ENCODE assay signal across 16 mouse cellular contexts in genomic region chr1:62378335-62378734, GRCm38 (mm10).
DNase-seq lines count a peak whose midpoint lies in the region; ATAC-seq and TF ChIP-seq lines count a peak whose summit lies in the region.
"Had no signal": no experiment of that assay in that cellular context is flagged by ENCODE, and none has a peak within 500 bp of the region (broad histone marks: within the 10 kb centered on the region; RNA-seq: fewer than 3 reads in every experiment).

No protein-coding gene starts in this region.

- no peaks in the 10 kb centered on the region for H3K36me3 ChIP-seq in heart, postnatal 0 days (replicated peaks; ENCODE audit: control insufficient read depth, insufficient read depth, low read length)
- no peaks in the 10 kb centered on the region for H3K36me3 ChIP-seq in lung, embryonic 14.5 days (ENCODE audit: insufficient read depth)
- H3K36me3 ChIP-seq in MEL (ENCODE audit: control insufficient read depth in 1 of 2, insufficient read depth in 2 of 2, low read length in 2 of 2) = no peaks in the 10 kb centered on the region
- H3K36me3 ChIP-seq in forebrain, embryonic 11.5 days (ENCODE audit: control insufficient read depth, insufficient read depth, low read length) = no peaks in the 10 kb centered on the region
- H3K36me3 ChIP-seq: heart, embryonic 10.5 days had no signal

- no peak overlapping the region for H3K9ac ChIP-seq in heart, postnatal 0 days (replicated peaks; ENCODE audit: low read depth, low read length)
- no peak overlapping the region for H3K9ac ChIP-seq in lung, embryonic 14.5 days
- H3K9ac ChIP-seq in MEL (ENCODE audit: control insufficient read depth, low read depth, low read length, poor library complexity, severe bottlenecking) = no peak overlapping the region
- no peak overlapping the region for H3K9ac ChIP-seq in forebrain, embryonic 11.5 days (ENCODE audit: low read length)
- H3K9ac ChIP-seq: forebrain, embryonic 13.5 days had no signal

- no peak overlapping the region for H3K27ac ChIP-seq in heart, postnatal 0 days (ENCODE audit: low read depth)
- no peak overlapping the region for H3K27ac ChIP-seq in lung, embryonic 14.5 days (ENCODE audit: low read depth)
- H3K27ac ChIP-seq in MEL (ENCODE audit: control insufficient read depth, low read depth, low read length) = no peak overlapping the region
- H3K27ac ChIP-seq in forebrain, embryonic 11.5 days (ENCODE audit: low read depth, low read length) = no peak overlapping the region
- H3K27ac ChIP-seq: forebrain, embryonic 13.5 days; heart, embryonic 10.5 days had no signal

- ATAC-seq in heart, postnatal 0 days (ENCODE audit: insufficient read depth, low read depth) = no peak
- no peak for ATAC-seq in lung, embryonic 14.5 days (ENCODE audit: insufficient read depth)
- ATAC-seq in neutrophil, adult 5-6 weeks (ENCODE audit: extremely low read depth, insufficient number of reproducible peaks, low FRiP score, poor library complexity, severe bottlenecking) = peak; percentile 26; the same call in 1 of the 2 replicates
- no peak for ATAC-seq in forebrain, embryonic 11.5 days (replicated peaks; ENCODE audit: low FRiP score)
- ATAC-seq in granulocyte monocyte progenitor cell, adult 5-6 weeks (replicated peaks; ENCODE audit: poor library complexity, severe bottlenecking) = no peak
- ATAC-seq: forebrain, embryonic 13.5 days; inflammation-experienced regulatory T-cells, adult 6 months; midbrain, embryonic 16.5 days had no signal

- TF ChIP-seq EP300 in heart, postnatal 0 days (IDR thresholded peaks at IDR 0.05; ENCODE audit: low read depth) = no peak
- TF ChIP-seq EP300 in MEL (IDR thresholded peaks at IDR 0.05; ENCODE audit: low read depth in 1 of 2, low read length in 2 of 2) = no peak

- H3K4me2 ChIP-seq in heart, postnatal 0 days (ENCODE audit: low read depth, low read length) = no peak overlapping the region
- no peak overlapping the region for H3K4me2 ChIP-seq in lung, embryonic 14.5 days
- no peak overlapping the region for H3K4me2 ChIP-seq in forebrain, embryonic 11.5 days (ENCODE audit: low read depth, low read length, severe bottlenecking)
- H3K4me2 ChIP-seq: forebrain, embryonic 13.5 days had no signal

- no peak for DNase-seq in heart, postnatal 0 days (ENCODE audit: low spot score)
- DNase-seq in heart, adult 8-10 months (ENCODE audit: low spot score) = no peak
- no peak for DNase-seq in lung, embryonic 14.5 days
- no peak for DNase-seq in lung, adult 2 months
- DNase-seq in MEL (ENCODE audit: low read depth, low spot score) = peak; percentile 1
- no peak for DNase-seq in forebrain, embryonic 11.5 days (ENCODE audit: low spot score)
- DNase-seq: cerebellum, adult 18-20 months; heart, postnatal 36 days; liver; thymus, postnatal 36 days had no signal

- no peak for TF ChIP-seq POLR2A in lung, adult 2 months (IDR thresholded peaks at IDR 0.05; ENCODE audit: borderline replicate concordance, extremely low read depth, low read depth, low read length)
- no peak for TF ChIP-seq POLR2A in MEL (IDR thresholded peaks at IDR 0.05; ENCODE audit: control insufficient read depth in 1 of 2, insufficient read depth in 1 of 2, low read depth in 1 of 2, low read length in 2 of 2, poor library complexity in 1 of 2)

- no peaks in the 10 kb centered on the region for H3K79me2 ChIP-seq in MEL (ENCODE audit: control insufficient read depth, insufficient read depth, low read length, poor library complexity)

- 0 out of 2 replicates have a peak, but pooled peaks have one; percentile 9 for TF ChIP-seq CTCF in heart, postnatal 0 days (IDR thresholded peaks at IDR 0.05; ENCODE audit: low read depth)
- peak; percentile 23; the same call in 1 of the 2 replicates for TF ChIP-seq CTCF in lung, embryonic 14.5 days (IDR thresholded peaks at IDR 0.05; ENCODE audit: low read depth)
- no peak for TF ChIP-seq CTCF in lung, adult 2 months (IDR thresholded peaks at IDR 0.05; ENCODE audit: insufficient read depth, low read length)
- peak in 1 of 3 experiments; percentile 15; a peak in 1 of 6 replicates for TF ChIP-seq CTCF in MEL (IDR thresholded peaks at IDR 0.05 in 2 of 3, conservative IDR thresholded peaks at IDR 0.05 in 1 of 3; ENCODE audit: control insufficient read depth in 1 of 3, insufficient read depth in 1 of 3, low read depth in 2 of 3, low read length in 3 of 3, poor library complexity in 1 of 3, severe bottlenecking in 1 of 3)

- no peak overlapping the region for H3K4me3 ChIP-seq in heart, postnatal 0 days (ENCODE audit: low read depth, low read length)
- no peak overlapping the region for H3K4me3 ChIP-seq in lung, embryonic 14.5 days (ENCODE audit: low read depth, low read length)
- no peak overlapping the region for H3K4me3 ChIP-seq in lung, adult 2 months (replicated peaks; ENCODE audit: extremely low read depth, low read depth, low read length)
- H3K4me3 ChIP-seq in MEL (ENCODE audit: control insufficient read depth in 1 of 2, insufficient read depth in 1 of 2, low read depth in 2 of 2, low read length in 2 of 2) = no peak overlapping the region
- no peak overlapping the region for H3K4me3 ChIP-seq in forebrain, embryonic 11.5 days (ENCODE audit: low read depth, low read length)
- H3K4me3 ChIP-seq: forebrain, embryonic 13.5 days; heart, embryonic 10.5 days had no signal

- no peaks in the 10 kb centered on the region for H3K27me3 ChIP-seq in heart, postnatal 0 days (ENCODE audit: control insufficient read depth, insufficient read depth, low read length)
- H3K27me3 ChIP-seq in lung, embryonic 14.5 days (ENCODE audit: insufficient read depth, low read length) = no peaks in the 10 kb centered on the region
- no peaks in the 10 kb centered on the region for H3K27me3 ChIP-seq in MEL (ENCODE audit: control insufficient read depth in 1 of 2, insufficient read depth in 2 of 2, low read length in 2 of 2)
- no peaks in the 10 kb centered on the region for H3K27me3 ChIP-seq in forebrain, embryonic 11.5 days (ENCODE audit: control insufficient read depth, insufficient read depth, low read length)
- H3K27me3 ChIP-seq: forebrain, embryonic 13.5 days had no signal

- WGBS in heart, postnatal 0 days = 85% methylated on average over 4 of the region's 4 CpGs
- 88% methylated on average over 4 of the region's 4 CpGs for WGBS in lung, embryonic 14.5 days
- WGBS in lung, adult 2 months = 85% methylated on average over 4 of the region's 4 CpGs
- 86% methylated on average over 4 of the region's 4 CpGs for WGBS in forebrain, embryonic 11.5 days

- H3K9me3 ChIP-seq in heart, postnatal 0 days (replicated peaks; ENCODE audit: control insufficient read depth, low read length) = no peaks in the 10 kb centered on the region
- no peaks in the 10 kb centered on the region for H3K9me3 ChIP-seq in lung, embryonic 14.5 days (ENCODE audit: low read depth, low read length)
- H3K9me3 ChIP-seq in MEL (replicated peaks; ENCODE audit: insufficient read depth, low read length) = no peaks in the 10 kb centered on the region
- H3K9me3 ChIP-seq in forebrain, embryonic 11.5 days (ENCODE audit: control insufficient read depth, low read length) = no peaks in the 10 kb centered on the region
- H3K9me3 ChIP-seq: heart, embryonic 10.5 days had no signal

- peaks cover 9% of the 10 kb centered on the region; the same call in 1 of the 2 replicates for H3K4me1 ChIP-seq in heart, postnatal 0 days (ENCODE audit: control insufficient read depth, insufficient read depth)
- no peaks in the 10 kb centered on the region; the same call in 1 of the 2 replicates for H3K4me1 ChIP-seq in lung, embryonic 14.5 days (ENCODE audit: insufficient read depth)
- no peaks in the 10 kb centered on the region for H3K4me1 ChIP-seq in lung, adult 2 months (ENCODE audit: control insufficient read depth, insufficient read depth, low read length)
- no peaks in the 10 kb centered on the region for H3K4me1 ChIP-seq in MEL (ENCODE audit: control insufficient read depth in 1 of 2, insufficient read depth in 2 of 2, low read length in 2 of 2)
- H3K4me1 ChIP-seq in forebrain, embryonic 11.5 days (replicated peaks; ENCODE audit: control insufficient read depth, insufficient read depth, low read length) = no peaks in the 10 kb centered on the region

- no peak for TF ChIP-seq RAD21 in MEL (IDR thresholded peaks at IDR 0.05; ENCODE audit: low read depth, low read length)

TF ChIP-seq in MEL, 35 proteins besides CTCF, POLR2A, EP300 and RAD21:
- TF ChIP-seq MAFK (IDR thresholded peaks at IDR 0.05; ENCODE audit: borderline replicate concordance, low read depth, low read length) (no peak), UBTF (IDR thresholded peaks at IDR 0.05; ENCODE audit: borderline replicate concordance, insufficient read depth, low read depth, low read length) (no peak), ZMIZ1 (IDR thresholded peaks at IDR 0.05; ENCODE audit: low read depth, low read length) (no peak), POLR2AphosphoS5 (IDR thresholded peaks at IDR 0.05; ENCODE audit: borderline replicate concordance, low read depth, low read length) (no peak), JUND (IDR thresholded peaks at IDR 0.05; ENCODE audit: low read depth, low read length) (no peak), MYC (IDR thresholded peaks at IDR 0.05; ENCODE audit: low read depth, low read length) (no peak), ELF1 (IDR thresholded peaks at IDR 0.05; ENCODE audit: low read depth, low read length) (no peak), MYB (IDR thresholded peaks at IDR 0.05; ENCODE audit: low read depth, low read length) (no peak)
TF ChIP-seq in MEL: peak in this region for 0.
